Mouse (Mus musculus): ENCODE results near the gene Dexi.

- TF ChIP-seq POLR2A (IDR thresholded peaks at IDR 0.05; ENCODE audit: extremely low read depth, insufficient read depth, low read length) (no peak), CTCF (IDR thresholded peaks at IDR 0.05; ENCODE audit: low read depth, low read length) (no peak)
These were observed 11.0 kb upstream of the Dexi start for GRCm38 (mm10) chr16:10553858-10554257.
